In the genomic region with DNA sequence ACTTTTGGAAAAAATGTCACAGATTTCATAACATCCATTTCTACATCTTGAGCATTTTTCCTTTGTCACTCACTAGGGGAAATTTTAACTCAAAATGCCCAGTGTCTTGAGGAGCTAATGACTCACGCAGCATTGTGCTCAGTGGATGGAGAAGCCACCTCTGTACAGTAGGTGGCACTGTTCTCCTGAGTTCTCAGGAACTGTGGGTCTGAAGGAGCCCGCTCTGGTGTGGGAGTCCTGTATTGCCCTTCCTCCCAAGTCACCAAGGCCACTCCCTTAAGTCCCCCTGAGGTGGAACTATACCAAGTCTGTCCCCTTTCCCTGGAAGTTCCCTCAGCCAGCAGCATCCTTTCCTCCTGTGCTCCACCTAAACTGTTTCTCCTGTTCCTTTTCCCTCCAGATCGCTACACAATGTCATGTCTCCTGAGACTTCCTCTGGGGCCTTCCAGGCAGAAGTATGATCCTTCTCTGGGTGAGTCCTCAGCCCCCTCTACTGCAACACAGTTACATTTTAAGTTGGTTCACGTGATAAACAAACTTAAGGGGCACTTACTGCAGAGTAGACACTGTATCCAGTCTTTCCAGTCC, we compare ENCODE assay signal across 1 mouse cellular context.
TF ChIP-seq lines count a peak whose summit lies in the region.

No protein-coding gene starts in this region.

TF ChIP-seq in CH12.LX, 34 proteins besides CTCF, POLR2A, EP300 and RAD21 (continued from another document):
- 0 out of 2 replicates have a peak, but pooled peaks have one; percentile 45 for TF ChIP-seq MYC (IDR thresholded peaks at IDR 0.05; ENCODE audit: low read depth, low read length)
- TF ChIP-seq MAX (IDR thresholded peaks at IDR 0.05; ENCODE audit: low read length): peak; percentile 41; the same call in 1 of the 2 replicates
- TF ChIP-seq KAT2A (IDR thresholded peaks at IDR 0.05; ENCODE audit: insufficient replicate concordance, low read length): no peak
- TF ChIP-seq ETS1 (conservative IDR thresholded peaks at IDR 0.05; ENCODE audit: low read depth, low read length): no peak; the same call in 1 of the 2 replicates
- TF ChIP-seq BHLHE40 (IDR thresholded peaks at IDR 0.05; ENCODE audit: low read depth, low read length): peak; percentile 56; the same call in 1 of the 2 replicates
- no peak for TF ChIP-seq SIN3A (IDR thresholded peaks at IDR 0.05; ENCODE audit: low read length)
- TF ChIP-seq MEF2A (IDR thresholded peaks at IDR 0.05; ENCODE audit: borderline replicate concordance, low read depth, low read length): no peak
- no peak for TF ChIP-seq ZKSCAN1 (IDR thresholded peaks at IDR 0.05; ENCODE audit: borderline replicate concordance, low read depth, low read length)
- TF ChIP-seq CHD2 (IDR thresholded peaks at IDR 0.05; ENCODE audit: low read length): peak; percentile 60
- TF ChIP-seq MAFK (IDR thresholded peaks at IDR 0.05; ENCODE audit: insufficient replicate concordance, low read length): no peak
- TF ChIP-seq NRF1 (IDR thresholded peaks at IDR 0.05; ENCODE audit: low read depth, low read length): no peak
- no peak for TF ChIP-seq USF1 (IDR thresholded peaks at IDR 0.05; ENCODE audit: low read depth, low read length)
- TF ChIP-seq GABPA (IDR thresholded peaks at IDR 0.05; ENCODE audit: insufficient replicate concordance, low read depth, low read length): no peak
- 0 out of 2 replicates have a peak, but pooled peaks have one; percentile 1 for TF ChIP-seq IRF4 (IDR thresholded peaks at IDR 0.05; ENCODE audit: low read depth, low read length)
- no peak for TF ChIP-seq HCFC1 (IDR thresholded peaks at IDR 0.05; ENCODE audit: low read depth, low read length)
- TF ChIP-seq MXI1 (IDR thresholded peaks at IDR 0.05; ENCODE audit: low read depth, low read length): no peak; the same call in 1 of the 2 replicates
- TF ChIP-seq RCOR1 (conservative IDR thresholded peaks at IDR 0.05; ENCODE audit: low read depth, low read length): no peak
- peak; percentile 98 for TF ChIP-seq SMC3 (IDR thresholded peaks at IDR 0.05; ENCODE audit: low read depth, low read length)
- TF ChIP-seq UBTF (IDR thresholded peaks at IDR 0.05; ENCODE audit: low read depth, low read length): no peak
- no peak; the same call in 1 of the 2 replicates for TF ChIP-seq NELFE (IDR thresholded peaks at IDR 0.05; ENCODE audit: low read depth, low read length)
- TF ChIP-seq PAX5 (IDR thresholded peaks at IDR 0.05; ENCODE audit: low read length): no peak
- 0 out of 2 replicates have a peak, but pooled peaks have one; percentile 48 for TF ChIP-seq TBP (conservative IDR thresholded peaks at IDR 0.05; ENCODE audit: low read depth, low read length)
- TF ChIP-seq MAZ (IDR thresholded peaks at IDR 0.05; ENCODE audit: low read depth, low read length): peak; percentile 48; the same call in 1 of the 2 replicates
- TF ChIP-seq ZNF384 (IDR thresholded peaks at IDR 0.05; ENCODE audit: low read depth, low read length): no peak
- no peak for TF ChIP-seq USF2 (conservative IDR thresholded peaks at IDR 0.05; ENCODE audit: low read depth, low read length)
- no peak for TF ChIP-seq JUN (IDR thresholded peaks at IDR 0.05; ENCODE audit: insufficient read depth, low read depth, low read length)
- TF ChIP-seq ZC3H11A (IDR thresholded peaks at IDR 0.05; ENCODE audit: low read depth, low read length): peak; percentile 77
- no peak for TF ChIP-seq E2F4 (IDR thresholded peaks at IDR 0.05; ENCODE audit: insufficient replicate concordance, low read depth, low read length)
- peak; percentile 9; the same call in 1 of the 2 replicates for TF ChIP-seq ELF1 (IDR thresholded peaks at IDR 0.05; ENCODE audit: low read depth, low read length)
- no peak for TF ChIP-seq TCF12 (IDR thresholded peaks at IDR 0.05; ENCODE audit: low read depth, low read length)
- TF ChIP-seq ZMIZ1 (IDR thresholded peaks at IDR 0.05; ENCODE audit: low read depth, low read length): no peak
- no peak for TF ChIP-seq POLR2AphosphoS2 (IDR thresholded peaks at IDR 0.05; ENCODE audit: low read depth, low read length)
- TF ChIP-seq CHD1 (IDR thresholded peaks at IDR 0.05; ENCODE audit: low read depth, low read length): no peak
